Mouse (Mus musculus) stomach, embryonic 16.5 days (tissue): ENCODE results near the gene Thsd4. TPM values are rescaled to one million over a fixed set of nuclear protein-coding genes. Genes with fewer than 3 reads are reported as not detected.
A peak's percentile ranks its signal among the peaks of the same experiment; 100 is the strongest.

ENCODE experiments used
- ATAC-seq: fragments of 200-750 bp; cut with Nextera tagmentation; 2 replicates; pipeline ENCODE4 v1.8.0; 2017; ENCODE audit warnings: moderate number of reproducible peaks, moderate TSS enrichment; ENCODE audit not compliant: insufficient read depth, low FRiP score
- H3K27ac ChIP-seq: fragments of 300-500 bp; sonication (generic); 2 replicates; pipeline ENCODE4 v1.5.1; 2014; ENCODE audit warnings: low read length
- H3K27me3 ChIP-seq: fragments of 300-500 bp; sonication (generic); 2 replicates; pipeline ENCODE4 v1.6.1; 2014; ENCODE audit warnings: low read length, control low read depth, mixed read lengths; ENCODE audit not compliant: control insufficient read depth, insufficient read depth
- H3K36me3 ChIP-seq: fragments of 300-500 bp; sonication (generic); 2 replicates; pipeline ENCODE4 v1.6.1; 2014; ENCODE audit warnings: low read length; ENCODE audit not compliant: control insufficient read depth, insufficient read depth
- H3K4me1 ChIP-seq: fragments of 300-500 bp; sonication (generic); 2 replicates; pipeline ENCODE4 v1.6.1; 2014; ENCODE audit warnings: low read length, control low read depth, mixed read lengths; ENCODE audit not compliant: control insufficient read depth, insufficient read depth
- H3K4me2 ChIP-seq: fragments of 300-500 bp; sonication (generic); 2 replicates; pipeline ENCODE4 v1.6.1; 2014; ENCODE audit warnings: low read depth, low read length, mixed read lengths
- H3K4me3 ChIP-seq: fragments of 300-500 bp; sonication (generic); replicated peaks from 2 replicates; pipeline ENCODE4 v1.5.1; 2014; ENCODE audit warnings: mild to moderate bottlenecking, low read length
- H3K9ac ChIP-seq: fragments of 300-500 bp; sonication (generic); 2 replicates; pipeline ENCODE4 v1.6.1; 2014; ENCODE audit warnings: low read length
- H3K9me3 ChIP-seq: fragments of 300-500 bp; sonication (generic); replicated peaks from 2 replicates; pipeline ENCODE4 v1.6.1; 2016; ENCODE audit warnings: low read length, control low read depth; ENCODE audit not compliant: control insufficient read depth
- WGBS: fragments of 180-500 bp; shearing (Covaris S2); extraction: QIAGEN DNeasy Blood & Tissue Kit; methylation state at CpG from one replicate; pipeline ENCODE4 v1.1.7; 2014; 5-methylcytosine and 5-hydroxymethylcytosine counted together
- polyA plus RNA-seq: library from polyadenylated mRNA; unstranded; fragments of >200 nt; fragmentation: Nextera tagmentation; extraction: Ambion mirVana; gene quantifications from 2 replicates; pipeline ENCODE4 v1.2.1, GENCODE M21; 2015

Thsd4 gene
- polyA plus RNA-seq, 1 experiment from 2014 or later, result 18.7 TPM

DNA sequence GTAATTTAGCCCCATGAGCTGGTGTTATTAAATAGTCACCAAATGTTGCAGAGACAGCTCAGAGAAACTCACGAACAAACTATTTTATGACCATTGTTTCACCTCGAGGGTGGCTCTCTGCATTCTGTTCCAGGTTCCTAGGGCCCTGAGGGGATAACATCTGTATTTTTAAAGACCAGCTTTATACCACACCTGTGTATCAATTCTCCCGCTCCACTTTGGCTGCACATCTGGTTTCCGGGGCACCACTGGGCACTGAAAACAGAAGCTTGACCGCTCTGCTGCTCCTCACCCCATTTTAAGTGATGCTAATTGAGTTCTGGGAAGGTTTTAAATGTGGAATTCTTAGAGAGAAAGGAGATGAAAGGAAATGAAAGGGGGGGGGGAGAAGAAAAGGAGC is 429.4 kb downstream of the Thsd4 start:
- H3K4me1 ChIP-seq, result no peaks in the 10 kb centered on the region
- no peaks in the 10 kb centered on the region for H3K27me3 ChIP-seq
- H3K27ac ChIP-seq, result no peak overlapping the region
- ATAC-seq, result no peak
- H3K9me3 ChIP-seq, result no peaks in the 10 kb centered on the region
- no peak overlapping the region for H3K4me3 ChIP-seq
- H3K4me2 ChIP-seq, result no peak overlapping the region
- 61% methylated on average over 5 of the region's 5 CpGs for WGBS
- H3K9ac ChIP-seq, result no peak overlapping the region
- no peaks in the 10 kb centered on the region for H3K36me3 ChIP-seq

DNA sequence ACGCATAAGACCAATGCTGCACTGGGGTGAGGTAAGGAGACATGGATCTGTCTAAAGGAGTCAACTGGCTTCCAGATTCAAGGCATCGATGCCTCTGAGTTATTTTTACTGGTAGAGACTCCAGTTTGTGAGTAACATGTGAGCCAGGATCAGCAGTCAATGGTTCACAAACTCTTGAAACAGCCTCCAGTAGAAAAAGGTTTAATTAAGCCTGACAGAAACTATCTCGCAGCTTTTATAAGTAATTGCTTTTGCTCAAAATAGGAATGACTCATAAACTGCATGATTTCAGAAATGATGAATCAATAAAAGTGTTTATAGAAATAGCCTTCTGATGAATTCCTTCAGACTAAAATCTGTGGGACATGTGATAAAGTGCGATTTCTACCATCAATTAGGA is 432.4 kb downstream of the Thsd4 start:
- no peaks in the 10 kb centered on the region for H3K9me3 ChIP-seq
- no peaks in the 10 kb centered on the region for H3K4me1 ChIP-seq
- WGBS, result 89% methylated on average over 4 of the region's 4 CpGs
- no peaks in the 10 kb centered on the region for H3K36me3 ChIP-seq
- H3K27me3 ChIP-seq, result no peaks in the 10 kb centered on the region
- H3K4me3 ChIP-seq, result no peak overlapping the region
- no peak overlapping the region for H3K27ac ChIP-seq
- H3K9ac ChIP-seq, result no peak overlapping the region
- no peak for ATAC-seq
- no peak overlapping the region for H3K4me2 ChIP-seq

DNA sequence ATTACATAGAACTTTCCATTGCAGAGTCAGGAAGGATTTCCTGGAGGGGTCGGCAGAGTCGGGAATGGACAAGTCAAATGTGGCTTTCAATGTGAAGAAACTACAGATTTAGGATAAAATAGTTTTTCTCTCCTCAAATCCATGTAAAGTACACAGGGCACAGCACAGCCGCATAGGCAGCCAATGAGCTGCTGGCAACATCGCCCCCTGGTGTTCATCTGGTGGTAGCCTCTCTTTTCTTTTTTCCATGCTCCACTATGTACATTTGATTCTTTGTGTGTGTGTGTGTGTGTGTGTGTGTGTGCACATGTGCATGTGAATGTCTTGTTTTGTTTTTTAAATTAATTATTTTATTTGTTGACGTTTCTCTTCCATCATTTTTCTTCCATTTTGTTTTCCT is 433.7 kb downstream of the Thsd4 start:
- Histone ChIP-seq H3K4me2 (no peak overlapping the region), H3K9ac (no peak overlapping the region), H3K4me1 (no peaks in the 10 kb centered on the region), H3K27me3 (no peaks in the 10 kb centered on the region), H3K9me3 (no peaks in the 10 kb centered on the region), H3K36me3 (no peaks in the 10 kb centered on the region), H3K27ac (no peak overlapping the region), H3K4me3 (no peak overlapping the region)
- no peak for ATAC-seq
- 57% methylated on average over 5 of the region's 5 CpGs for WGBS

DNA sequence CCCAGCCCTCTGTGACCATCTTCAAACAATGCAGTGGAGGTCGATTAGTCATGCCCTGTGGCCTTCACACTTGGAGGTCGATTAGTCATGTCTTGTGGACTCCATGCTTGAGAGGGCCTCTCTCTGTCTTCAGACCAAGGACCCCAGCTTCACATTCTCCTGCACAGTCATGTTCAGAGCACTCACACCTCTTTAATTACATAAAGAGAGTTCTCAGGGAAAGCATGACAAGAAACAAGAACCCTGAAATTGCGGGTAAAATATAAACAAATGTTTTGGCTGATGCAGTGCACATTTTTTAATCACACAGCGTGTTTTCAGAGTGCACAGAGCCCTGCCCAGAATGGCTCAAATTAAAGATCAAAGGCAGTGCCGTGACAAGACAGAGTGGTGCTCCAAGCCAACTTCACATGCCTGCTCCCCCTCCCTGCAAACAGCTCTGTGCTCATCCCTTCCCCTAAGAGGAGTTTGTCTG is 439.7 kb downstream of the Thsd4 start:
- H3K9me3 ChIP-seq, result no peaks in the 10 kb centered on the region
- H3K4me3 ChIP-seq, result no peak overlapping the region
- H3K36me3 ChIP-seq, result no peaks in the 10 kb centered on the region
- WGBS, result 13% methylated on average over 5 of the region's 5 CpGs
- peak overlapping the region; percentile 37; the same call in 1 of the 2 replicates for H3K27ac ChIP-seq
- H3K9ac ChIP-seq, result no peak overlapping the region
- H3K4me2 ChIP-seq, result no peak overlapping the region
- H3K4me1 ChIP-seq, result peaks cover 8% of the 10 kb centered on the region; the same call in 1 of the 2 replicates
- H3K27me3 ChIP-seq, result no peaks in the 10 kb centered on the region
- peak; percentile 78 for ATAC-seq

DNA sequence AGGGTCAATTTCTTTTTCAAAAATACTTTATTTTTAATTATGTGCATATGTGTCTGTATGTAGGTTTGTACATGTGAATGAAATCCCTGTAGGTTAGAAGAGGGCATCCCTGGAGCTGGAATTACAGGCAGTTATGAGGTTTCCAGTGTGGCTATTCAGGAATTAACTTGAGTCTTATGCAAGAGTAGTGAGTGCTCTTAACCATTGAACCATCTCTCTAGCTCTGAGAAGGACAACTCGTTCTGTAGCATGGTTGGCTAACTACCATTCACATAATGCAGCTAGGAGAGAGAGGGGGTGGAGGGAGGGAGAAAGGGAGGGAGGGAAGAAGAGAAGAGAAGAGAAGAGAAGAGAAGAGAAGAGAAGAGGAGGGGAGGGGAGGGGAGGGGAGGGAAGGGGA is 444.1 kb downstream of the Thsd4 start:
- Histone ChIP-seq H3K36me3 (no peaks in the 10 kb centered on the region), H3K27me3 (no peaks in the 10 kb centered on the region), H3K4me1 (0 out of 2 replicates have a peak, but pooled peaks cover 5% of the 10 kb centered on the region), H3K9me3 (no peaks in the 10 kb centered on the region), H3K4me3 (no peak overlapping the region), H3K9ac (no peak overlapping the region), H3K4me2 (no peak overlapping the region), H3K27ac (no peak overlapping the region)
- no peak for ATAC-seq
- 73% methylated on average over 1 of the region's 1 CpGs for WGBS

DNA sequence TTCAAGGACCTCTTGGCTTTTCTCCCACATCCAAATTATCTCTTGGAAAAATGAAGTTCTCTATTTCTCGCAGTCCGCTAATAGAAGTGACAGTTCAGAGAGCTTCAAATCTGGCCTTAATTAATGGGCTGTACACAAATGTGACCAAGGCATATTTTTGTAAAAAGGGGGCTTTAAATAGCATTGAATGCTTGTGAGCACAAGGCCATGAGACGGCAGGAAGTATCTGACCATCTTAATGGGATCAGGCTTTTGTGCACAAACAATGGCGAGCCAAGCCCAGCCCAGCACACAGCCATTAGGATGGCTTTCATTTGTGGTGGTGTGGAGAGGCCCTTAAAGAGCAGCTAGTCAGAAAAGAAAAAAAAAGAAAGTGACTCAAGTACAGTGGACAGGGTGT is 445.4 kb downstream of the Thsd4 start:
- H3K27ac ChIP-seq, result no peak overlapping the region
- WGBS, result 58% methylated on average over 4 of the region's 4 CpGs
- no peak for ATAC-seq
- no peak overlapping the region for H3K4me3 ChIP-seq
- H3K4me2 ChIP-seq, result no peak overlapping the region
- H3K9ac ChIP-seq, result no peak overlapping the region
- no peaks in the 10 kb centered on the region for H3K27me3 ChIP-seq
- H3K36me3 ChIP-seq, result no peaks in the 10 kb centered on the region
- no peaks in the 10 kb centered on the region for H3K9me3 ChIP-seq
- no peaks in the 10 kb centered on the region for H3K4me1 ChIP-seq

DNA sequence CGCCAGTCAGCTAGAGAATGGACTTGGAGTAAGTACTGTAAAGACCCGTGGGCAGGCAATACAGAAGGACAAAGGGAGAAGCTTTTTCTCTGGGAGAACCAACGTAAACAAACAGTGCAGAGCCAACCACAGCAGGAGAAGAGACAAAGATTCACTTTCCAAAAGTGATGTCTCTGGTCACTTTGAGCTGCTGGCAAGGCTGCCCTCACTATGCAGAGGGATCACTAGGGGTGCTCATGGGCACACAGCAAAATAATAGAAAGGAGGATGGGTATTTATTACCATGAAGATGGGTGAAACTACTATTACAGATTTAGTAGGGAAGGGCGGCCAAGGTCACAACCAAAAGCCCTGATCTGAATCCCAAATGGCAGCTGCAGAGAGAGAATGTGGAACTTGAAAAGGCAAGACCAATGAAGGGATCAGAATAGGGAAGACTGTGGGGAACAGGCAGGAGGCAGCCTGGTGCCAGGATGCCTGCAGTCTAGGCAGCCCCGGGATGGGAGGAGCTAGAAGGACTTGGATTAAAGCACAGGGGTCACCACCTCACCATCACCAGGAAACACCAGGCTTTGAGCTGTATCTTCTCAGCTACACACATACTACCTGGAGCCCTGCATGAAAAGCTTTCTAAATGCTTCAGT is 450.1 kb downstream of the Thsd4 start:
- H3K36me3 ChIP-seq, result no peaks in the 10 kb centered on the region
- H3K4me2 ChIP-seq, result no peak overlapping the region
- no peaks in the 10 kb centered on the region for H3K9me3 ChIP-seq
- no peak overlapping the region for H3K9ac ChIP-seq
- H3K4me3 ChIP-seq, result no peak overlapping the region
- no peaks in the 10 kb centered on the region for H3K27me3 ChIP-seq
- 58% methylated on average over 5 of the region's 5 CpGs for WGBS
- no peak for ATAC-seq
- H3K27ac ChIP-seq, result no peak overlapping the region
- H3K4me1 ChIP-seq, result no peaks in the 10 kb centered on the region

DNA sequence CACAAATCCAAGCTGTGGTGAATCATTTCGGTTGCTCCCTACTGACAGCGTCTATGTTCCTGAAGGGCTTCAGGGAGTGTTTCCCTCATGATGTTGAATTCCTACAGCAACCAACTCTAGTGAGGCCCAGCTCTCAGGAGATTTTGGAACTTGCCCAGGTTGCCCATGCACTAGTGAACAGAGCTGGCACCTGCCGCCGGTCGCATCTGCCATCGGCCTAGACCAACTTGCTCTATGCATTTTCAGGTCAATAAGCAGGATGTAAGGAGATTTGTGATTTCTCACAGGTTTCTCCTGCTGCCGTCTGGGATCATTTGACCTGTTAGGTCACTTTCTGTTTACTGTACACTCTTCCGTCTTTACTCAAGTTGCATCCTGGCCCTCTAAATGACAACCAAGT is 454.6 kb downstream of the Thsd4 start:
- Histone ChIP-seq H3K4me3 (no peak overlapping the region), H3K27me3 (no peaks in the 10 kb centered on the region), H3K9ac (no peak overlapping the region), H3K4me2 (no peak overlapping the region), H3K9me3 (no peaks in the 10 kb centered on the region), H3K4me1 (no peaks in the 10 kb centered on the region; the same call in 1 of the 2 replicates), H3K27ac (no peak overlapping the region), H3K36me3 (no peaks in the 10 kb centered on the region)
- ATAC-seq, result no peak
- WGBS, result 89% methylated on average over 8 of the region's 8 CpGs

DNA sequence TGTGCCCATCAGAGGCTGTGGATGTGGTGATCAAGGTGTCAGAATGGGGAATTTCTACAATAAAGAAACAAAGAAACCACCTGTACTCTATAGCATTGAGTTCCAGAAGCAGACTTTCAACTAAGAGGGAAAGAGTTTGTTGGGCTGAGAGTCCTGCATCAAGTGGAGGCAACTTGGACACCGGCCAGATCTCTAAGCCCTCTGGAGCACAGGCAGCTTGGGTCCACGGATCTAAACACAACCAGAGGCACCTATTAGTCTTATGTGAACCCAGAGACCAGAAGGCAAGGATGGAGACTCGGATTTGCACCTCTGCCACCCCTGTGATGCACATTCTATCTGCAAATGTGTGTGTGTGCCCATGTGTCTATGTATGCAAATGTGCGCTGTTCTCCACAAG is 456.7 kb downstream of the Thsd4 start:
- Histone ChIP-seq H3K4me1 (no peaks in the 10 kb centered on the region; the same call in 1 of the 2 replicates), H3K36me3 (no peaks in the 10 kb centered on the region), H3K27me3 (no peaks in the 10 kb centered on the region), H3K4me3 (no peak overlapping the region), H3K4me2 (no peak overlapping the region), H3K27ac (no peak overlapping the region), H3K9me3 (no peaks in the 10 kb centered on the region), H3K9ac (no peak overlapping the region)
- ATAC-seq, result no peak
- 71% methylated on average over 4 of the region's 4 CpGs for WGBS
